Mouse (Mus musculus): ENCODE data around the gene Asb16.
"Not testable (repeated sequence)": the region's sequence is repeated elsewhere in the genome, so short reads cannot be mapped to it uniquely, and the experiment has no call there.

Gene Asb16

GRCm38 (mm10) chr11:102241874-102242273 lies 26.7 kb upstream of the Asb16 start:
- no peak for DNase-seq (ENCODE audit: low spot score in 2 of 2)

DNA sequence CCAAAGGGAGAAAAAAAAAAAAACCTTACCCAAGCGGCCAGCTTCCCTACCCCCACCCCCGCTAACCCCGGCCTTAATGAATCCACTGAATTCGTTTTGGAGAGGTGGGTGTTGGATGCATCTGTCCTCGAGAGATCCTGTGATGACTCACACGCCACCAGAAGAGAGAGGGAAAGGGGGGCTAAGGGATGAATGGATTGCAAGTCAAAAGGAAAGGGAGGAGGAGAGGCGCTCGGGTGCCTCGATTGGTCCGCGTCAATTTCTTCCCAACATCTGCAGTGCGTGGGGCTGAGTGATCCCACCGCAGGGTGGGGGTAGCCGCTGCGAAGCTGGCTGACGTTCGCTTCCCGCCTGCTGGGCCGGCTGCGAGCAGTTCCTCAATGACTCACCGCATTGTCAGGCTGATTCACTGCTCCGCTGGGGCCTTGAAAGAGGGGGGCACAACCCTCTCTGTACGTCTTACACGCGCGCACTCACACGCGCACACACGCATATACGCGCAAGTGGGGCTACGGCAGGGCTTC lies 23.6 kb upstream of the Asb16 start:
- no peak for DNase-seq (ENCODE audit: low spot score in 2 of 2)

DNA sequence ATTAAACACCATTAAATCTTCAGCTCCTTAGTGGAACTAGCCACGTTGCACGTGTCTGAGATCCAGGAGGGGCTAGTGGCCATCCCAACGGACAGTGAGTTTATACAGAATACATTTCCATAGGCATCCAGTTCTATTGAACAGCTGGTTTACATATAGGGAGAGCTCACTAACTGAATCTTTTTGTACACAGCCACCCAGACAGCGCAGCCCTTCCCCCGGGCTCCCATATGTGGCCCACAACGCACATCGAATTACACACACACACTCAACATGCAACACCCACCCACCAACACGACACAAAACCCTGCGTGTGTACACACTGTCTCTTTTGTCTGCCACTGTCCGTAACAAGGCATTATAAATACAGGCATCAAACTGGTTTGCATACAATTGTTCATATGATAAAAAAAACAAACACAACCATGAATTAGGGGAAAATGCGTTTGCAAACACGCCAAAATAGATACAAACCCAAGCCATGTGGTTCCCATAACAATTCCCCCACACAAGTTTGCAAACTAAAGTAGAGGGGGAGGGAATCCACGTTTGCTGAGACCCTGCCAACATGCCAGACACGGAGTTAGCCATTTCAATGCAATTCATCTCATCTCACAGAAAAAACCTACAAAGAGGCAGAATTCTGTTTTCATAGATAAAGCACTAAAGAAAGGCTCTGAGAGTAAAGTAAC lies 22.8 kb upstream of the Asb16 start:
- no peak for DNase-seq (ENCODE audit: low spot score in 2 of 2)

- DNase-seq (ENCODE audit: low spot score in 2 of 2) = no peak
These were observed 22.3 kb upstream of the Asb16 start for GRCm38 (mm10) chr11:102246273-102246635.

- no peak for DNase-seq (ENCODE audit: low spot score in 2 of 2)
These were observed 21.7 kb upstream of the Asb16 start for GRCm38 (mm10) chr11:102246871-102247270.

- DNase-seq (ENCODE audit: low spot score in 2 of 2) = peak; percentile 89 to 96
These were observed 19.8 kb upstream of the Asb16 start, which contains the start of gene BC030867 for GRCm38 (mm10) chr11:102248630-102249230. Gene BC030867 (plus strand): TSS chr11:102248882.

- DNase-seq (ENCODE audit: low spot score in 2 of 2) = no peak
These were observed 19.0 kb upstream of the Asb16 start for GRCm38 (mm10) chr11:102249351-102250090.

- no peak for DNase-seq (ENCODE audit: low spot score in 2 of 2)
These were observed 11.0 kb upstream of the Asb16 start for GRCm38 (mm10) chr11:102257514-102257913.

- DNase-seq (ENCODE audit: low spot score in 2 of 2) = no peak
These were observed 10.4 kb upstream of the Asb16 start for GRCm38 (mm10) chr11:102258095-102258494.

GRCm38 (mm10) chr11:102258521-102258920 lies 10.0 kb upstream of the Asb16 start:
- no peak for DNase-seq (ENCODE audit: low spot score in 2 of 2)

DNA sequence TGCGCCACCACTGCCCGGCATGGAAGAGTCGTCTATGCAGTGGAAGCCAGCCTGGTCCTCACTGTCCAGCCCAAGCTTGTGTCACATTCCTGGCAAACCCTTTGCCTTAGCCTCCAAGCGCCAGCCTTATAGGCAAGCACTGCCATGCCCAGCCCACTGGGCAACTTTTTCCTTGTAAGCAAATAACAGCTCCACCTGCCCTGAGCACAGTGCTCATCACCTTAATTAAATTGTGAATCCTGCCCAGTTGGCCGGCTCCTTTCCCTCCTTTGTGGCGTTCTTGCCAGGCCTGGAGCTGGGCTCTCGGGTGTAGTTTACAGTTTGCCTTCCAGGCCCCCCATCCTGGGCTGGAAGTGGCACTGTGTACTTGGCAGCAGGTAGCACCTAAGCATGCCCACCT lies 5.3 kb upstream of the Asb16 start:
- no peak for DNase-seq (ENCODE audit: low spot score in 2 of 2)

DNA sequence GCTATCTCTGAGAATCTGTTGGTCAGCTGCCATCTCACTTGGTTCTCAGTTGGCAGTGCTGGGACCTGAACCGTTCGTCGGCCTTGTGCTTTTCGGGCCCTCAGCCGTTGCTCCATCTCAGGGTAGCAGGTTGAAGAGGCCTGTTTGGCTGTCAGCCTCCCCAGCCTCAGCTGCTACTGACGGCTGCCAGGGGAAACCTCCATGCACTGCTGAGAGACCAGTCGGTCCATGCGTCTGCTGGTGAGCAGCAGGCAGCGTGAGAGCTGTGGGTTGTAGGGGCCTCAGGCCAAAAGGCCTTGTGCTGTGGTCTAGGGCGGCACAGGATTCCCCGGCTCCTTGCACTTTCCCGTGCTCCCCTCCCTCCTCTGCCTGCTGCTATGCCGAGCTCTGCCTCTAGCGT lies 2.7 kb upstream of the Asb16 start:
- no peak for DNase-seq (ENCODE audit: low spot score in 2 of 2)

GRCm38 (mm10) chr11:102266631-102267355 lies 1.8 kb upstream of the Asb16 start:
- no peak for DNase-seq (ENCODE audit: low spot score in 2 of 2)

DNA sequence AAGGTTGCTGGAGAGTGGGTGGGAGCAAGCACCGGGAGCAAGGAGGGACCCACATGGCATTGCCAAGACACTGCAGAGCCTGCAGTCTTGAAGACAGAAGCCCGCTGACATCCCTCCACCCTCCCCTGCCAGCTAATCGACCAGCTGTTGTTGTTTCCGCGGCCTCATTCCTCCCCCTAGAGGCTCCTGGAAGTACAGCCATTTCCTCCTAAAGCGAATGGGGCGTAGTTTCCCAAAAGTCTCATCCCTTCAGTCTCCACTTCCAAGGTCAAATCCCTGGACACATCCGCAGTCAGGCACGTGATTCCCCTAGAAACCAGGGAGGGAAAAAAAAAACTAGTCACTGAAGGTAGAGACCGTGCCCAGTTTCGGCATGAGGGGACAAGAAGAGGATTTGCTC lies 1.1 kb upstream of the Asb16 start:
- peak in 1 of 2 experiments; percentile 44 for DNase-seq (ENCODE audit: low spot score in 2 of 2)

DNA sequence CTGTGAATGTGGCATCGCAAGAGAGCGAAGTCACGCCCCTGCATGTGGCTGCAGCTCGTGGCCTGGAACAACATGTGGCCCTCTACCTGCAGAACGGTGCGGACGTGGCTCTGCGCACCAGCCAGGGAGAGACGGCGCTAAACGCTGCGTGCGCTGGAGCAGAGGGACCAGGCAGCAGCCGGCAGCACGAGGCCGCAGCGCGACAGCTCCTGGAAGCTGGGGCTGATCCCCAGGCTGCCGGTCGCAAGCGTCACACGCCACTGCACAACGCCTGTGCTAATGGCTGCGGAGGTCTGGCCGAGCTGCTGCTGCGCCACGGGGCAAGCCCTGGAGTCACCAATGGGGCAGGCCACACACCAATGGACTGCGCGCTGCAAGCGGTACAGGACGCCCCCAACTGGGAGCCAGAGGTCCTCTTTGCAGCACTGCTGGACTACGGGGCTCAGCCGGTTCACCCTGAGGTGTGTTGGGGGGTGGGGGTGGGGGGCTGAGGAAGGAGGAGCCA lies 7.9 kb downstream of the Asb16 start:
- DNase-seq (ENCODE audit: low spot score in 2 of 2) = no peak

GRCm38 (mm10) chr11:102277754-102278153 lies 9.2 kb downstream of the Asb16 start:
- no peak for DNase-seq (ENCODE audit: low spot score in 2 of 2)

DNA sequence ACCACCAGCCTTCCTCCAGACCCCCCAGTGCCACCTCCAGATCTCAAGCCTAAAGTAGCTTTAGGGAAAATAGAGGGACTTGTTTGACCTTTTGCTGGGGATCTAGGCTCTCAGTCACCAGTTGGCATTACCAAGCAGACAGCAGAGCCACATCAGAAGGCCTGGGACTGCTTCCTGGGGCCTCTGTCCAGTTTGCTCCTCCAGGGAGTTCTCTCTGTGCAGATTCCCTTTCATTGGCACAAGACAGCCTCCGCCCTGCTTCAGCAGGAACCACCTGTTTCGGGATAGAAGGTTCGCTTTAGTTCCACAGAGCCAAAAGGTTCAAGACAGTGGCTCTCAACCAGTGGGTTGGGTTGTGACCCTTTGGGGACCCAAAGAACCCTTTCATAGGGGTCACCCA lies 11.1 kb downstream of the Asb16 start:
- DNase-seq (ENCODE audit: low spot score in 2 of 2) = no peak

DNA sequence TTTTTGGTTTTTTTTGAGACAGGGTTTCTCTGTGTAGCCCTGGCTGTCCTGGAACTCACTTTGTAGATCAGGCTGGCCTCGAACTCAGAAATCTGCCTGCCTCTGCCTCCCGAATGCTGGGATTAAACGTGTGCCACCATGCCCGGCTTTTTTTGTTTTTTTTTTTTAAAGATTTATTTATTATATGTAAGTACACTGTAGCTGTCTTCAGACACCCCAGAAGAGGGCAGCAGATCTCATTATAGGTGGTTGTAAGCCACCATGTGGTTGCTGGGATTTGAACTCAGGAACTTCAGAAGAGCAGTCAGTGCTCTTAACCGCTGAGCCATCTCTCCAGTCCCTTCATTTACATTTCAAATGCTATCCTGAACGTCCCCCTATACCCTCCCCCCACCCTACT lies 11.7 kb downstream of the Asb16 start:
- not testable (repeated sequence) for DNase-seq (ENCODE audit: low spot score in 2 of 2)

DNA sequence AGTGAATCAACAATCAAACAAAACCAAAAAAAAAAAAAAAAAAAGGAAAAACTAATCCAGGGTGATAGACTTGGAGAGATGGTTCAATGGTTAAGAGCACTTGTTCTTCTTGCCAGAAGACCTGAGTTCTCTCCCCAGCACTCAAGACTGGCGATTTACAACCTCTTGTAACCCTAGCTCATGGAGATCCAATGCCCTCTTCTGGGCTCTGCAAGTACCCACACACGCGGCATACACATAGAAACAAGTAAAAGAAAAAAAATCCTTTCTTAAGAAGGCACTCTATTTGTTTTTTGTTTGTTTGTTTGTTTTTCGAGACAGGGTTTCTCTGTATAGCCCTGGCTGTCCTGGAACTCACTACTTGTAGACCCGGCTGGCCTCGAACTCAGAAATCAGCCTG lies 15.4 kb downstream of the Asb16 start:
- no peak for DNase-seq (ENCODE audit: low spot score in 2 of 2)

GRCm38 (mm10) chr11:102284501-102285094 lies 16.1 kb downstream of the Asb16 start, which contains the start of gene Tmub2:
Gene Tmub2 (plus strand): TSS chr11:102284931.
- peak; percentile 93 for DNase-seq (ENCODE audit: low spot score in 2 of 2)

- peak in 1 of 2 experiments; percentile 70 for DNase-seq (ENCODE audit: low spot score in 2 of 2)
These were observed 16.7 kb downstream of the Asb16 start for GRCm38 (mm10) chr11:102285095-102285834.

Measured in spleen, postnatal 14 days (tissue).